Mouse (Mus musculus) heart, adult 18-20 months (tissue): ENCODE measurements around the gene D17Wsu92e. TPM values are rescaled to one million over a fixed set of nuclear protein-coding genes. Genes with fewer than 3 reads are reported as not detected.
A peak's percentile ranks its signal among the peaks of the same experiment; 100 is the strongest.

Source experiments
- DNase-seq, 2 experiments: peaks; one replicate each; pipeline ENCODE4 v3.0.0; 2021 to 2022; ENCODE audit warnings: mixed read lengths in 1 of 2
- total RNA-seq, 2 experiments: library from RNA; stranded (reverse); gene quantifications; 2 replicates each; pipeline ENCODE4 v1.2.3; 2021

D17Wsu92e gene
- total RNA-seq, 2 experiments from 2014 or later: 138 to 145 TPM

GRCm38 (mm10) chr17:27746446-27746845 is 74.0 kb downstream of the D17Wsu92e start:
- no peak for DNase-seq

- DNase-seq: no peak
Observed at GRCm38 (mm10) chr17:27740961-27741360, 79.5 kb downstream of the D17Wsu92e start.

GRCm38 (mm10) chr17:27734344-27735073 is 85.9 kb downstream of the D17Wsu92e start:
- DNase-seq: no peak

- DNase-seq: no peak
Observed at GRCm38 (mm10) chr17:27732694-27733093, 87.8 kb downstream of the D17Wsu92e start.

GRCm38 (mm10) chr17:27732152-27732551 is 88.3 kb downstream of the D17Wsu92e start:
- no peak for DNase-seq

- DNase-seq: no peak
Observed at GRCm38 (mm10) chr17:27728770-27729169, 91.7 kb downstream of the D17Wsu92e start, which contains the start of gene Spdef. Gene Spdef, minus strand, starts transcription at chr17:27728955.

GRCm38 (mm10) chr17:27726527-27726926 is 93.9 kb downstream of the D17Wsu92e start:
- DNase-seq: no peak

GRCm38 (mm10) chr17:27725412-27725811 is 95.0 kb downstream of the D17Wsu92e start:
- DNase-seq: no peak

GRCm38 (mm10) chr17:27725011-27725410 is 95.4 kb downstream of the D17Wsu92e start:
- DNase-seq: no peak

GRCm38 (mm10) chr17:27724327-27724726 is 96.1 kb downstream of the D17Wsu92e start:
- no peak for DNase-seq

- peak; percentile 56 to 58 for DNase-seq
Observed at GRCm38 (mm10) chr17:27721125-27721664, 99.3 kb downstream of the D17Wsu92e start.

GRCm38 (mm10) chr17:27720326-27720725 is 100.1 kb downstream of the D17Wsu92e start:
- DNase-seq: no peak

GRCm38 (mm10) chr17:27719663-27720062 is 100.8 kb downstream of the D17Wsu92e start:
- no peak for DNase-seq

- no peak for DNase-seq
Observed at GRCm38 (mm10) chr17:27718250-27718649, 102.2 kb downstream of the D17Wsu92e start.

GRCm38 (mm10) chr17:27716804-27717203 is 103.6 kb downstream of the D17Wsu92e start:
- no peak for DNase-seq

- peak; percentile 8 to 29 for DNase-seq
Observed at GRCm38 (mm10) chr17:27712832-27713231, 107.6 kb downstream of the D17Wsu92e start.

GRCm38 (mm10) chr17:27709650-27710049 is 110.8 kb downstream of the D17Wsu92e start:
- DNase-seq: no peak

GRCm38 (mm10) chr17:27707954-27708661 is 112.3 kb downstream of the D17Wsu92e start:
- peak; percentile 28 to 40 for DNase-seq

- DNase-seq: no peak
Observed at GRCm38 (mm10) chr17:27705661-27706060, 114.8 kb downstream of the D17Wsu92e start.

GRCm38 (mm10) chr17:27703961-27704621 is 116.4 kb downstream of the D17Wsu92e start:
- no peak for DNase-seq

GRCm38 (mm10) chr17:27702518-27702917 is 117.9 kb downstream of the D17Wsu92e start:
- DNase-seq: peak; percentile 36 to 38

GRCm38 (mm10) chr17:27701856-27702255 is 118.6 kb downstream of the D17Wsu92e start:
- no peak for DNase-seq
